Mouse (Mus musculus) ES-Bruce4 (cell line): ENCODE results near the gene Vwa7. TPM values are rescaled to one million over a fixed set of nuclear protein-coding genes. Genes with fewer than 3 reads are reported as not detected.

Source experiments
- H3K27ac ChIP-seq: 2 replicates; pipeline ENCODE4 v1.5.1; 2012; ENCODE audit warnings: low read length, inconsistent platforms; ENCODE audit not compliant: insufficient read depth
- H3K27me3 ChIP-seq: 2 replicates; pipeline ENCODE4 v1.6.1; 2012; ENCODE audit warnings: mild to moderate bottlenecking, low read length, inconsistent platforms; ENCODE audit not compliant: control insufficient read depth, poor library complexity, insufficient read depth, severe bottlenecking
- H3K36me3 ChIP-seq: 2 replicates; pipeline ENCODE4 v1.6.1; 2012; ENCODE audit warnings: inconsistent platforms, mild to moderate bottlenecking, low read length, moderate library complexity; ENCODE audit not compliant: control insufficient read depth, poor library complexity, insufficient read depth, severe bottlenecking
- H3K4me1 ChIP-seq: one replicate; pipeline ENCODE4 v1.8.1; 2011; ENCODE audit warnings: low read length; ENCODE audit not compliant: control insufficient read depth, insufficient read depth
- H3K4me3 ChIP-seq: 2 replicates; pipeline ENCODE4 v1.5.1; 2011; ENCODE audit warnings: low read depth, mild to moderate bottlenecking, low read length
- H3K9ac ChIP-seq: 2 replicates; pipeline ENCODE4 v1.6.1; 2012; ENCODE audit warnings: low read depth, mild to moderate bottlenecking, inconsistent platforms; ENCODE audit not compliant: poor library complexity, severe bottlenecking
- H3K9me3 ChIP-seq: replicated peaks from 2 replicates; pipeline ENCODE4 v1.6.1; 2012; ENCODE audit warnings: mild to moderate bottlenecking, low read length, inconsistent platforms; ENCODE audit not compliant: control insufficient read depth, poor library complexity, insufficient read depth, severe bottlenecking
- CTCF ChIP-seq: IDR thresholded peaks from one replicate; pipeline ENCODE4 v1.8.1; 2011; ENCODE audit warnings: low read depth, low read length
- EP300 ChIP-seq: IDR thresholded peaks from 2 replicates; pipeline ENCODE4 v1.6.1; 2011; ENCODE audit warnings: low read depth, low read length; ENCODE audit not compliant: insufficient read depth
- POLR2A ChIP-seq: IDR thresholded peaks from one replicate; pipeline ENCODE4 v1.8.1; 2011; ENCODE audit warnings: low read length; ENCODE audit not compliant: insufficient read depth
- polyA plus RNA-seq: library from polyadenylated mRNA; stranded (reverse); fragments of >200 nt; gene quantifications from 2 replicates; pipeline ENCODE4 v1.2.4, GENCODE M21; 2011; ENCODE audit warnings: low read depth; ENCODE audit not compliant: missing spikeins, insufficient read depth, insufficient read length

Vwa7 gene
- polyA plus RNA-seq, 1 experiment: 0.30 TPM

DNA sequence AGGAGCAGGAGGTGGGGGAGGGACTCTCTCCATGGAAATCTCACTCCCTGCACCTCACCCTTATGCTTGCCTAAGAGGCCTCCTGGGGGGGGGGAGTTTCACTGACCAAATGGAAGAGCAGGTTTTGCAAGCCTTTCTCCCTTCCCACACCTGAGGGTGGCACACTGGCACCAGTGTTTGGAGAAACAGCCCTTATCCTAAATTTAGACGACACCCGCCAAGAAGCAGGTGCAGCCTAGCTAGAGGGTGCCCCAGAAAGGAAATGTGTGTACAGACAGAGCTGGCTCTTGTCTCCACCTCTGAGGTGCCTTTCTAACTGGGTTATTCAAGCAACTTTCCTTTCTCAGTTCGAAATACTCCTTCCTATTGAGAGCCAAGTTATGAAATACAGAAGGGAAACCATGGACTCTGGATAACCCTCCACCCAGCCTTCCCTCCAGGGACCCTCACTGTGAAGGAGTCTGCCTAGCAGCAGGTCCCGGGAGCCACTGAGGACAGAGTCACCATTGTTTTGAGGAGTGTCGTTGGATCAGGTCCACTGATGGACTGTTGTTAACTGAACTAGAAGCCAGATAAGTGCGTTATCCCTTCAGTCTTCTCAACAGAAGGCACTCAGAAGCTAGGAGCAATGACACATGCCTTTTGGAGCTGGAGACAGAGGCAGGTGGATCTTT lies 54.3 kb downstream of the Vwa7 start:
- no peaks in the 10 kb centered on the region for H3K9me3 ChIP-seq
- H3K4me3 ChIP-seq: no peak overlapping the region
- H3K4me1 ChIP-seq: peaks cover 5% of the 10 kb centered on the region
- H3K27me3 ChIP-seq: no peaks in the 10 kb centered on the region
- H3K9ac ChIP-seq: no peak overlapping the region
- TF ChIP-seq POLR2A (no peak), CTCF (no peak), EP300 (no peak)
- H3K27ac ChIP-seq: no peak overlapping the region
- H3K36me3 ChIP-seq: no peaks in the 10 kb centered on the region

GRCm38 (mm10) chr17:35071454-35071853 lies 55.1 kb downstream of the Vwa7 start:
- no peak for TF ChIP-seq EP300
- TF ChIP-seq POLR2A: no peak
- Histone ChIP-seq H3K9me3 (no peaks in the 10 kb centered on the region), H3K9ac (no peak overlapping the region), H3K27ac (no peak overlapping the region), H3K36me3 (no peaks in the 10 kb centered on the region), H3K27me3 (no peaks in the 10 kb centered on the region), H3K4me1 (peaks cover 5% of the 10 kb centered on the region), H3K4me3 (no peak overlapping the region)

- no peaks in the 10 kb centered on the region for H3K27me3 ChIP-seq
- TF ChIP-seq EP300 (no peak), POLR2A (no peak), CTCF (no peak)
- H3K4me3 ChIP-seq: peak overlapping the region; percentile 31
- H3K36me3 ChIP-seq: no peaks in the 10 kb centered on the region
- peak overlapping the region; percentile 43 for H3K9ac ChIP-seq
- H3K27ac ChIP-seq: no peak overlapping the region
- H3K4me1 ChIP-seq: peaks cover 7% of the 10 kb centered on the region
- H3K9me3 ChIP-seq: no peaks in the 10 kb centered on the region
These were observed 57.7 kb downstream of the Vwa7 start for GRCm38 (mm10) chr17:35074097-35074496.

Other genes with a start within 250 kb of the Vwa7 start
- gene Cyp21a1, start 212.0 kb upstream of the Vwa7 start, polyA plus RNA-seq: not detected in 2 replicates
- gene Stk19, start 179.6 kb upstream of the Vwa7 start, polyA plus RNA-seq: 18.7 and 25.8 TPM in 2 replicates
- gene Dxo, start 179.6 kb upstream of the Vwa7 start, polyA plus RNA-seq: 22.6 and 24.5 TPM in 2 replicates
- gene Skiv2l, start 166.4 kb upstream of the Vwa7 start, polyA plus RNA-seq: 12.7 and 13.1 TPM in 2 replicates
- gene Nelfe, start 166.2 kb upstream of the Vwa7 start, polyA plus RNA-seq: 53.0 and 63.6 TPM in 2 replicates
- not detected in 2 replicates for gene Cfb, start 154.1 kb upstream of the Vwa7 start, polyA plus RNA-seq
- 22.8 and 24.7 TPM in 2 replicates for gene Zbtb12, start 137.1 kb upstream of the Vwa7 start, polyA plus RNA-seq
- 0.41 TPM in 1 of 2 replicates, not detected in the other for gene Gm20547, start 134.5 kb upstream of the Vwa7 start, polyA plus RNA-seq
- 9.9 and 10.8 TPM in 2 replicates for gene C2, start 118.3 kb upstream of the Vwa7 start, polyA plus RNA-seq
- 60.9 and 75.4 TPM in 2 replicates for gene Ehmt2, start 118.1 kb upstream of the Vwa7 start, polyA plus RNA-seq
- gene Slc44a4, start 102.1 kb upstream of the Vwa7 start, polyA plus RNA-seq: 5.3 and 5.8 TPM in 2 replicates
- gene Neu1, start 85.3 kb upstream of the Vwa7 start, polyA plus RNA-seq: 13.6 and 15.1 TPM in 2 replicates
- gene Hspa1b, start 57.3 kb upstream of the Vwa7 start, polyA plus RNA-seq: 2.6 and 3.0 TPM in 2 replicates
- gene Gm20481, start 46.7 kb upstream of the Vwa7 start, polyA plus RNA-seq: not detected in 2 replicates
- 1.9 and 2.5 TPM in 2 replicates for gene Hspa1a, start 44.4 kb upstream of the Vwa7 start, polyA plus RNA-seq
- 0.25 TPM in 1 of 2 replicates, not detected in the other for gene Hspa1l, start 43.9 kb upstream of the Vwa7 start, polyA plus RNA-seq
- gene Lsm2, start 34.7 kb upstream of the Vwa7 start, polyA plus RNA-seq: 163 and 166 TPM in 2 replicates
- 108 and 123 TPM in 2 replicates for gene Vars, start 15.6 kb upstream of the Vwa7 start, polyA plus RNA-seq
- 1.7 and 3.9 TPM in 2 replicates for gene Sapcd1, start 11.4 kb downstream of the Vwa7 start, polyA plus RNA-seq
- 6.7 and 7.4 TPM in 2 replicates for gene Msh5, start 30.2 kb downstream of the Vwa7 start, polyA plus RNA-seq
- gene Clic1, start 33.4 kb downstream of the Vwa7 start, polyA plus RNA-seq: 173 and 182 TPM in 2 replicates
- 92.5 and 101 TPM in 2 replicates for gene Ddah2, start 42.5 kb downstream of the Vwa7 start, polyA plus RNA-seq
- gene Ly6g6c, start 48.8 kb downstream of the Vwa7 start, polyA plus RNA-seq: 3.7 and 4.0 TPM in 2 replicates
- gene Mpig6b, start 49.6 kb downstream of the Vwa7 start, polyA plus RNA-seq: 2.8 and 3.3 TPM in 2 replicates
- gene Ly6g6e, start 60.3 kb downstream of the Vwa7 start, polyA plus RNA-seq: 27.5 and 31.2 TPM in 2 replicates
- 1.3 and 1.9 TPM in 2 replicates for gene Ly6g6d, start 61.5 kb downstream of the Vwa7 start, polyA plus RNA-seq
- gene Ly6g6f, start 69.0 kb downstream of the Vwa7 start, polyA plus RNA-seq: not detected in 2 replicates
- gene Abhd16a, start 72.7 kb downstream of the Vwa7 start, polyA plus RNA-seq: 12.7 and 15.6 TPM in 2 replicates
- gene Ly6g5c, start 91.7 kb downstream of the Vwa7 start, polyA plus RNA-seq: not detected in 2 replicates
- not detected in 2 replicates for gene Ly6g5b, start 98.8 kb downstream of the Vwa7 start, polyA plus RNA-seq
- gene Gpank1, start 104.9 kb downstream of the Vwa7 start, polyA plus RNA-seq: 18.9 and 19.1 TPM in 2 replicates
- 146 and 173 TPM in 2 replicates for gene Csnk2b, start 105.5 kb downstream of the Vwa7 start, polyA plus RNA-seq
- 4.3 and 8.1 TPM in 2 replicates for gene D17H6S53E, start 109.8 kb downstream of the Vwa7 start, polyA plus RNA-seq
- not detected in 2 replicates for gene Apom, start 115.5 kb downstream of the Vwa7 start, polyA plus RNA-seq
- gene Bag6, start 118.6 kb downstream of the Vwa7 start, polyA plus RNA-seq: 231 and 262 TPM in 2 replicates
- 236 and 256 TPM in 2 replicates for gene Prrc2a, start 148.3 kb downstream of the Vwa7 start, polyA plus RNA-seq
- gene Aif1, start 159.5 kb downstream of the Vwa7 start, polyA plus RNA-seq: 2.1 TPM in 1 of 2 replicates, not detected in the other
- gene Lst1, start 171.9 kb downstream of the Vwa7 start, polyA plus RNA-seq: 2.3 and 2.5 TPM in 2 replicates
- 10.7 and 14.2 TPM in 2 replicates for gene Ltb, start 177.9 kb downstream of the Vwa7 start, polyA plus RNA-seq
- gene Tnf, start 185.4 kb downstream of the Vwa7 start, polyA plus RNA-seq: not detected in 2 replicates
- gene Lta, start 188.8 kb downstream of the Vwa7 start, polyA plus RNA-seq: 0.64 TPM in 1 of 2 replicates, not detected in the other
- not detected in 2 replicates for gene Gm16181, start 204.3 kb downstream of the Vwa7 start, polyA plus RNA-seq
- 2.3 and 4.2 TPM in 2 replicates for gene Atp6v1g2, start 217.1 kb downstream of the Vwa7 start, polyA plus RNA-seq
- gene Nfkbil1, start 219.2 kb downstream of the Vwa7 start, polyA plus RNA-seq: 7.9 and 12.5 TPM in 2 replicates
- 245 and 258 TPM in 2 replicates for gene Ddx39b, start 225.2 kb downstream of the Vwa7 start, polyA plus RNA-seq
- gene H2-D1, start 246.2 kb downstream of the Vwa7 start, polyA plus RNA-seq: 19.8 and 23.1 TPM in 2 replicates